Mouse (Mus musculus) forebrain, embryonic 16.5 days (tissue): ENCODE data around the gene Zc3h6. TPM values are rescaled to one million over a fixed set of nuclear protein-coding genes. Genes with fewer than 3 reads are reported as not detected.

Source experiments
- microRNA-seq: library from miRNA; unstranded; fragments of <30 nt; microRNA quantifications from one replicate; pipeline ENCODE4, GENCODE M21; 2017
- polyA plus RNA-seq: library from polyadenylated mRNA; unstranded; fragments of >200 nt; fragmentation: Nextera tagmentation; extraction: Ambion mirVana; gene quantifications from 2 replicates; pipeline ENCODE4 v1.2.1, GENCODE M21; 2015

Gene Zc3h6
- polyA plus RNA-seq, 1 experiment from 2014 or later, result 4.6 TPM

Small RNA genes within 50 kb of the gene (microRNA-seq; reads per million reads assigned to microRNA genes)
- gene Gm22859, result not detected

Other genes with a start within 250 kb of the Zc3h6 start
- gene Tmem87b, start 149.3 kb upstream of the Zc3h6 start, polyA plus RNA-seq, result 45.3 and 45.5 TPM in 2 replicates
- 1.7 and 2.4 TPM in 2 replicates for gene Fbln7, start 104.4 kb upstream of the Zc3h6 start, polyA plus RNA-seq
- gene Zc3h8, start 23.3 kb upstream of the Zc3h6 start, polyA plus RNA-seq, result 9.6 and 13.0 TPM in 2 replicates
- gene Gm10762, start 323 bp downstream of the Zc3h6 start, polyA plus RNA-seq, result 16.2 and 19.5 TPM in 2 replicates
- gene Vinac1, start 80.8 kb downstream of the Zc3h6 start, polyA plus RNA-seq, result 0.12 and 0.34 TPM in 2 replicates
- 33.5 and 35.9 TPM in 2 replicates for gene Ttl, start 98.5 kb downstream of the Zc3h6 start, polyA plus RNA-seq
- 18.6 and 19.1 TPM in 2 replicates for gene Polr1b, start 133.6 kb downstream of the Zc3h6 start, polyA plus RNA-seq
- gene Chchd5, start 162.3 kb downstream of the Zc3h6 start, polyA plus RNA-seq, result 20.1 and 23.5 TPM in 2 replicates
- gene Slc20a1, start 231.4 kb downstream of the Zc3h6 start, polyA plus RNA-seq, result 58.3 and 60.4 TPM in 2 replicates